Mouse (Mus musculus) lung, postnatal 36 days (tissue): ENCODE data around the gene Trim60.

Source experiments
- DNase-seq: peaks from one replicate; pipeline ENCODE4 v3.0.0; 2022; ENCODE audit warnings: mixed read lengths

The Trim60 gene

GRCm38 (mm10) chr8:64983150-64983897 lies 35.1 kb downstream of the Trim60 start:
- no peak for DNase-seq

DNA sequence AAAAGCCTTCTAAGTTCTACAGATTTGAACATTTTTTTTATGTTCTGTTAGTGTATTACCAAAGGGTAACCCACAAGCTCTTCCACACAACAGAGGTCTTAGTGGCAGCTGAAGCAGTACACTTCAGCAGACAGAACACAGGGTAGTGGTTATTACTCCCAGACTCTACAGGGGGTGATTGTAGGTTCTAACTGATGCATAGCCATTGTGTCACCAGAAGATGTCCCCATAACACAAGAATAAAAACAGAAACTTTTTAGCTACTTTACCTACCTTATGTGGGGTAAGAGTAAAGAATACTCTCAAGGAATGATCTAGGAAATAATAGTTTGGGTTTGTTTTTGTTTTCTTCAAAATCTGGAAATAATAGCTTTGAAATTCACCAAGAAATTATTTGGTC lies 55.5 kb downstream of the Trim60 start:
- DNase-seq, result no peak

DNA sequence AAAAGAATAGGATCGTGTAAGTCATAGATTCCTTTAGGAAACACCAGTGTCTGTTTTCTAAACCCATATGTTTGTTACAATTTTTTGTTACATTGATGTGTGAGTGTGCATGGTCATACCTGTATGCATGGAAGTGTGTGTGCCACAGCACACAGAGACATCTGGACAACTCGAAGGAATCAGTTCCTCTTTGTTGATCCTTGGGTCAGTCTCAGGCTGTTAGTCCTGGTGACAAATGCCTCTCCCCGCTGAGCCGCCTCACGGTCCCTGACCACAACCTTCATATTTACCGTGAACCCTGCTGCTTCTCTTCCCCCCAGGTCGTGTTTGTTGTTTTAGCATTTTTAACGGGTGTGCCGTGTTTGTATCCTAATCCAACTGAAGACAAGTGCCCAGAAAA lies 59.4 kb downstream of the Trim60 start:
- DNase-seq, result no peak

GRCm38 (mm10) chr8:64952101-64952500 lies 66.3 kb downstream of the Trim60 start:
- DNase-seq, result no peak
